Mouse (Mus musculus) cerebellum, postnatal 10 days (tissue): Measurements from ENCODE around the gene Elk3.

Experiments used
- DNase-seq, 2 experiments: peaks; one replicate each; pipeline ENCODE4 v3.0.0; 2021; ENCODE audit warnings: mixed read lengths in 2 of 2

Gene Elk3

DNA sequence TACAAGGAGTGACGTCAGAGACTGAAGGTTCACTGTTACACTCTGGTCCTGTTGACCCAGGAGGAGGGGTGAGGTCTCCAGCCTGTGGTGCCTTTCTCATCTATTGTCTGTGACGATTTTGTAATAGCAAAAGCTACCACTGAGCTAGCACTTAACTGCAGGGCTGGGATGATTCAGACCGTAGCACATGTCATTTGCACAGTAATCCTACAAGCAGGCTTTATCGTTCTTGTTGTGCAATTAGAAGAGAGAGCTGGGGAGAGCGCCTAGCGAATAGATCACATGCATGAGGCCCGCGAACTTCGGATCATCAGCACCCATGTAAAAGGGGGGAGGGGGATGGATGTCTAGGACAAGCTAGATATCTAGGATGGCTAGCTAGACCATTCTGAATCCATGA, 45.1 kb downstream of the Elk3 start:
- no peak for DNase-seq

DNA sequence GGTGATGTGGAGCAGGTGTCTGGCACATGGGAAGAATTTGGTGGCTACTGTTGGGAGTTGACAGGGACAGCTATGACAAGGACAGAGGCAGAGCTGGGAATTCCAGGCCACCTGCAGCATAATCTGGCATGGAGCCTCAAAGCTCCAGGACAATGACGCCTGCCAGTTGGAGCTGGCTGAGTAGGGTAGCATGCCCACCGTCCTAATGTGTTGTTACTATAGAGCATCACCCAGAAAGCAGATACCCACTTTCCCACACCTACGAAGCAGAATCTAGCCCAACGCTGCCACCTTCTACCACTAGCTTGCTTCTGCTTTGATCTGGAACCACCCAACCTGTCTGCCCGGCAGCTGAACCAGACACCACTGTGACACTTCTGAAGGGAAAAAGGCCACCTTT, 46.9 kb downstream of the Elk3 start:
- DNase-seq = peak; percentile 61 to 70

DNA sequence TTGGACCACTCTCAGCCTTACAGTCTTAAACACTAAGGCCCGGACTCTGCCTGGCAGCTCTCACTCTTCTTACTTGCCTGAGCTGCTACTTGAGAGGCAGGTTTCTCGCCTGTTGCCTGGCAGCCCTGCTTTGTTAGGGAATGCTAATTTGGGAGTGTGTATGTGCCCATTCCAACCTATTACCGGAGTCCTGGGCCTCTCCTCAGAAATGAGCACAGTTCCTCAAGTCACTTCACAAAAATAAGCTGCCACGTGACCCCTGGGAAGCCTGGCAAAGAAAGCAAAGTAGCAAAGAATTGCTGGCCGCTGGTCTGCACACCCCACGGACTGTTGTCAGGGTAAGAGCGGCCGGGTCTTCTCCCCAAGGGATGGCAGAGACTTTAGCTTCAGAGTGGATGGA, 47.5 kb downstream of the Elk3 start:
- peak in 1 of 2 experiments; percentile 56 for DNase-seq

DNA sequence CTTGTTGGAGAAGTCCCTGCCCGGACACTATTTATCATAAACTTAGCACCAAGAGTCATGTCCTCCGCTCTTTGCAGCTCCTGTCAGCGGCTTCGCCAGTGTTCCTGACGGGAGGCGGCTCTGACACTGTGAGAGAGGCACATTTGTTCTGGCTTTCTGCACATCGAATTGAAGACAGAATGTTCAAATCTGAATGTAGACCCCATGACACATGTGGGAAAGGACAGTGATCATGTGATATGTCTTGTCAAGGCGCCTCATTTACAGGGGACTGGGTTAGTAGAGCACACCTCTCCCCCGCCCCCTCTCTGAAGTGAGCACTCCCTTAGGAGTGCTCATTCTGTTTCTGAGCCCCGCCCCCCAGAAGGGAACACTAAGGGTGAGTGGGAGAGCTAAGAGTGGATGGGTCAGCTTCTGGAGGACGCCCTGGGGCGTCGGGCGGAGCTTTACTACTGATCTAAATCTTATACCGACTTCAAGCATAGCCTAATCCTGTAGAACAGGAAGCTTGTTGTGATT, 48.9 kb downstream of the Elk3 start:
- DNase-seq = peak; percentile 58 to 61

DNA sequence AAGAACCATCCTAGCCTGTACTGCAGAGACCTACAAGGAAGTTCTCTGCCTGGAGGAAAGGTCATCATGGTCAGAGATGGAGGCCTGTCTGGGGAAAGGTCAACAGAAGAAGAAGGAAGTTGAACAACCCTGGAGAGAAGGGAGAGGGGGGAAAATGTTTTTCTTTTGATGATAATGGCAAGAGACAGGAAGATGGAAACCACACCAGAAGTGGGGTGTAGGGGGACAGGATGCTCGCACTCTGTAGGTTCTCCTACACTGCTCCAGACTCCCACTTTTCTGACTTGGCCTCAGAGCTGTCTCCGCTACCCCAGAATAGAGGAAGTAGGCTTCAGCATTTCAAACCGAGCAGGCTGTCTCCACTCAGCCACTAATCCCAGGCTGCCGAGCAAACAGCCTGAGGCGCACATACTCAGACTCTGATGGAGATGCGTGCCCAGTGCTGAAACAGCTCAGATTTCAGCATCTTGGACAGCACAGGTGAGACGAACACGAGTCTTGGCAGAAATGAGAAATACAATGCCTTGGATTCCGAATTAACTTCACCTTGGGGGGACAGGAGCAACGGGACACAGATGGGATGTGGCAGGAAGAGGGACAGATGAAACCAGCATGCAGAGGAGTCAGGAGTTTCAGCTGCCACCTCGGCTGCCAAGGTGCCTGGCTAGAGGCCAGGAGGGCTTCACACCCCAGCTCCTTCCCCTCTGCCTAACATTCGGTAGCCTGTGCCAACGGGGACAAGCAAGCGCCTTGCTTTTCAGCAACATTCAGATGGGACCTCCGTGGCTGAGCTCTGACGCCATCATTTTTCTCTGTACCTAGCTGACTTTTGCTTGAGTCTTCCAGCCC, 49.6 kb downstream of the Elk3 start:
- peak; percentile 92 to 95 for DNase-seq

DNA sequence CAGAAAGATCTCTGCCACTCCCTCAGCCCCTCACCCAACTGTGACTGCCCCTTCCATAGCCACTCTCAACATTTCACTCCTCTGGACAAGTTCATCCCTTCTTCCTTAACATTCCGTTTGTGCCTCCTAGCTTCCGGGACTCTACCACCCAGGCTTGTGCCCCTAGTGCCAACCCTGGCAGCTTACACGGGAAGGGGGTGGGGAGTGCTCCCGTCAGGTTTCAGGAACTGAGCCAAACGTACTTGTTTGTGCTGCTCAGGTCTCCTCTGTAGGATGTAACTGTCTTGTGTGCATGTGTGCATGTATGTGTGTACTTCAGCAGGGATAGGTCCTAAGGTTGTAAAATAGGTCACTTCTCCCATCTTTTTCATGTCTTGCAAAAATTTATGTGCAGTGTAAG, 51.1 kb downstream of the Elk3 start:
- DNase-seq = peak; percentile 63 to 64

DNA sequence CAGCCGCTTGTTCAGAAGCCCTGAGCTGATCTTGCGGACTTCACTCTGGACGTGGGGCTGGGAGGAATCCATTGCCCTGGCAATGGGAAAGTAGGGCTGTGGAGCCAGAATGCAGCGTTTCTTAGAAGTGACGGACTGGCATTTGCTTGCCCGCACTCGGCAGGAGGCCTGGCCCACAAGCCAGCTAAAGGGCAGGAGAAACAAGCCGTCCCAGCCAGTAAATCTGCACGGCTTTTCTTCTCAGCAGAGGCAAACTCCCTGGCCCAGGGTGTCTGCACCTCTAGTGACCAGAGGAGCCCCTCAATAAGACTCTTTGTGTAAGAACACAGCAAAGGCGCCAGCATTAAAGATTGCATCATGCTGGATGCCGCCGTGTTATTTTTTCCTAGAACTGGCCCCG, 55.6 kb downstream of the Elk3 start:
- peak; percentile 92 to 96 for DNase-seq

DNA sequence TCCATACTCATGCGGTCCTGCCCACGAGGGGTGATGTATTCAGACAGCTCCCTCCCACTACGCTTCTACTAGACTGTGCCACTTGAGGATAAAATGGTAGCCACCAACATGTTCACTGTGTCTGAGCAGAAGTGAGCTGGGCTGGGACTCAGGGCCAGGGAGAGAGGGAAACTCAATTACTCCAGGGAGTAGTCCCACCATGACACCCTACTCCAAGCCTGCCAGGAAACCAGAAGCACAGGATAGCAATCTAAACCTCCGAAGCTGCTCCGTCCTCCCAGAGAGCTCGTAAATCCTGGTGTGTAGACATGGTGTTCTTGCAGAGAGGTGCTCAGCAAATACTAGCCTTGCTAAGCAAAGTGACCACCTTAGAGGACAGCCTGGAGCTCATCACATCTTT, 57.8 kb downstream of the Elk3 start:
- DNase-seq = no peak

DNA sequence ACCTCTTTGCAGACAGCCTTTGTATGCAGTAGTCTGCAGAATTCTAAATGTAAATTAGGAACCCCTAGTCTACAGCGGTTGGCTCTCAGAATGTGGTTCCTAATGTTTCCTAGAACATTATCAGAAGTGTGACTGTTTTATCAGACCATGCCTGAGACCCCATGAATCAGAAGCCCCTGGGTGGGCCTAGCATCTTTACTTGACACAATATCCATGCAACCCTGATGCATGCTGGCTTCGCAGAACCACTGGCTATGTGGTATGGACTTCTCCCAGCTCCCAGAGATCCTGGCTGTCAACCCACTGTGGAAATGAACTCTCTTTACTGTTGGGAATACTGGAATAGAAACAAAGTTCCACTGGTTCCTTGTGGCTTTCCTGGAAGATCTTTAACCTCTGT, 58.3 kb downstream of the Elk3 start:
- no peak for DNase-seq

DNA sequence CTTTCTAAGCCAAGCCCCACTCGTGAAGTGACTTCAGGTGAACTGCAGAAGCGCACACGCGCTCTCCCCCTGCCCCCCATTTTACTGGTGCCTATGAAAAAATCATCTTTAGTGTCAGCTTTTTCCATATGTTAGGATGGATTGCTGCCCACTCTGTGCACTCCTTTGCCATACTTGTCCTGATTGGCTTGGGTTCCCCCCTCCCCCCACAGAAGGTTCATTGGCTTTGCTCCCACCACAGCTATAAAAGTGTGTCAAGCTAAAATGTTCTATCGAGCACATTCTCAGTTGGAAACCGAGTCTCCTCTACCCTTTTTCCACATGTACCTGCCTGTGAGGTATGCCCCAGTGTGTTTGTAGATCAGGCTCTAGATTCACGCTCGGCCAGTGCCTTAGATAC, 59.5 kb downstream of the Elk3 start:
- DNase-seq = peak; percentile 63 to 65

DNA sequence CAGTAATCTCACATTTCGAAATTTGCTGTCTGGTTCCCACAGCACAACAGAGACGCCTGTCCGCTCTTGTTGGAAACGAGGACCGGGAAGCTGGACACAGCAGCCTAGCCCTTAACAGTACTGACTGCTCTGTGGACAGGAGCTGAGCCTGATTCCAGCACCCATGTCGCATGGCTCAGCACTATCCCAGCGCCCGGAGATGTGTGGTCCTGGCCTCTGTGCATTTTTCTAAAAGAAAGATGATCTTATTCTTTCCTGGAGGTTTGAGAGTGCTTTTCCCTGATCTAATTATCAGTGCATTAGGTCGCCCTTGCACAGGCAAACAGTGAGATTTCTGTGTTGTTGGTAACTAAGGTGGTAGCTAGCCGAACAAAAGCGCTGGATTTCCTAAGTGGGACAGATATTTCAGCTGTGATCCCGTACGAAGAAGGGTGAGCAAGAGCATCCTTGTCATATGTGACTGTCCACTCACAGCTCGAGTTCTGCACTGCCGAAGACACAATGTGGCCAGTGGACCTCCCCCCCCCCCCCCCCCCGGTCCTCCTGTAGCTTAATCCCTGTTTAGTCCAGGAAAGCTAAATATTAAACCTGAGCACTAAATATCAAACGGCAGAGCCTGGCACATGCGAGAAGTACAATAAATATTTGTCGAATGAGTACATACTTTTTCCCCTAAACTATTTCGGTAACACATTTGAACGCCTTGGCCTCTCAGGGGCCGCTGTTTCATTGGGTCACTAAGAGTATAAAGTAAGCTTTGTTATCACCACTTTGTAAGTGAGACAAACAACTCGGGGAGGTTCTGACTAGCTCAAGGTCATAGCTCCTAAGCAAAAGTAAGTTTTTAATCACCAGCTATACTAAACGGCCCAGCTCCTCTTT, 60.3 kb downstream of the Elk3 start:
- no peak for DNase-seq

DNA sequence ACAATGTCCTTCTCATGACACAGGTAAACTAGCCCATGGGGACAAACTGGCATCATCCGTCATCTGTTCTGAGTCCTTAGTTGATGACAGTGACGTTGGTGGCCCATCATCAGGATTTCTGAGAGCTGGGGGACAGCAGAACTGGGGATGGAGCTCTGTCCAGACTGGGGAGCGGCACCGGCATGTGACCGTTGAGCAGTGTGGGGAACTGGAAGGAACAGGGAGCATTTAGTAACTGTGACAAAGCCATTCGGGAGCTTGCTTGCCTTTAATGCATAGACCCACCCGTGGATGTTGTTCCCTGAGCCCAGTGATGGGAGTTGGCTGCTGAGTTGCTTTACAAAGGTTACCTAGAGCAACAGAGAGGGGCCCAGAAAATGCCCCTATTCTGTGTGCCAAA, 61.0 kb downstream of the Elk3 start:
- DNase-seq = no peak

DNA sequence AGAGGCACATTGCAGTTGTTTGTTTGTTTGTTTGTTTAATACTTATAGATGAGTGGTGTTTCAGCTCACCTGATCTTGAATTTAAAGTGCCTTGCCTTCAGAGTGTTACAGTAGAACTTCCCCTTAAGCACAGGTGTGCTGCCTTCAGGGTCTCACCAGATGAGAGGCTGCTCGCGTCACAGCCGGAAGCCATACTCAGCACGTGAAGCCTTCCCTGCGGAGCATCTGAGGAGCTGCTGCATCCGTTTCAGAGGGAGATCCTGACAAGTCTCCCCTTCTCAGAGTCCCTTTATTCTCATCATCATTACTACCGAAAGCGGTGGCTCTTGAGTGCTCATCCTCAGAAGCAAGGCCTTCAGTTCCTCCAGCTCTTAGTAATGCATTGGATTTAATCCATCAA, 62.5 kb downstream of the Elk3 start:
- DNase-seq = no peak

DNA sequence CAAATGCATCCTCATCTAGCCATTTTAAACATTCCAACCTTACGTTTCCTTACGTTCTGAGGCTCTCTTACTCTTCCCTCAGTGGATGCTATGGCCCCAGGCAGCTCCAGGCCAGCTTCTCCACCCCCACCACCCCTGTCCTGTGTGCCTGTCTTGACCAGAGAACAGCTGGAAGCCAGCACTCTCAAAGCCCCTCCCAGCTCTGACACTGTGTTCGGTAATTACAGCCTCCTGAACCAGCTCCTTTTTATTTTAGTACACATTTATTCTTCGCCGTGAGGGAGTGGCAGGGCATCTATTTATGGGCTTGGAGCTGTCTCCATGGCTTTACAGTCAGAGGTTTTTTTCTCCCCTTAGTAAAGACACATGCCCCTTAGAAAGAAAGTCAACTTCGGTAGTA, 63.0 kb downstream of the Elk3 start:
- DNase-seq = no peak

DNA sequence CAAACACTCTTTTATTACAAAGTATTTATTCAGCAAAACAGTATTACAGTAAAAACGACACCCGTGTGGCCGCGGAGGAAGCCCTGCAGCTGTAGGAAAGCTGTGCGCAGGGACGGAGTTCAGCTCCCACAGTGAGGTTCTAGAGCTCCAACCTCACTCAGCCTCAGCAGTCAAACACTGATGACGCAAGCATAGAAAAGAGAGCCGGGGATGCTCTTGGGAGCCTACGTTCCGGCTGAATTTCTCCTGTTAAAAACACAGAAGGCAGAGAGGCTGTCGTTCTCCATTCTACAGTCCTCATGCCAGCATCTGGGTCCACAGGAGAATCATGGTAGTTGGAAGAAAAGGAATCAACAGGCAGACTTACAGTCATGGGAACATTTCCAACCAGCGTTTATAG, 63.5 kb downstream of the Elk3 start:
- DNase-seq = no peak

DNA sequence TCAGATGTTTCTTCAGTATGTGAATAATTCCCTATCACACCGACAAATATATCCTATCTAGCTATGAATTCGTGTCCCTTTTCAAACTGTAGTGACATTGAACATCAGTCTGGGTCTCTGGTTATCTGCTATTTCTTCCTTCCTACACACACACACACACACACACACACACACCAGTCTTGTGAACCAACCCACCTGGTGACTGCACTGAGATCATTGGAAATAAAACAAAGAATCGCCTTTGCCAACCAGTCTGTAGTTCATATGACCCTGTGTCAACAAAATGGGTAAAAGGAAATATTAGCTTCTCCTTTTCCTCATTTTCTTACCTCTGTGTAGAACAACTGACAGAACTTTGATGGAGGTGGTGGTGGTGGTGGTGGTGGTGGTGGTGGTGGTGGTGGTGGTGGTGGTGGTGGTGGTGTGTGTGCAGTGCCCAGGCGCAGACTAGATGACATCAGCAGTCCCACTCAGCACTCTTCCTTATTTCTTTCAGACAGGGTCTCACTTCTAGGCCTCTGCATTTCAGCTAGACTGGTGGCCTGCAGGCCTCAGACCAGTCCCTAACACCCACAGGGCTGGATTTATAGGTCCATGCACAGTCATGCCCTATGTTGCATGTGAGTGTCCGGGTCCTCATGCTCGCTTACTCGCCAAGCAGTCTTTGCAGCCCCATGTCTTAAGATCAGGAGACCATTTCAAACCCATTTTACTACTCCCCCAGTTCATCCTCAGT, 64.6 kb downstream of the Elk3 start:
- no peak for DNase-seq

DNA sequence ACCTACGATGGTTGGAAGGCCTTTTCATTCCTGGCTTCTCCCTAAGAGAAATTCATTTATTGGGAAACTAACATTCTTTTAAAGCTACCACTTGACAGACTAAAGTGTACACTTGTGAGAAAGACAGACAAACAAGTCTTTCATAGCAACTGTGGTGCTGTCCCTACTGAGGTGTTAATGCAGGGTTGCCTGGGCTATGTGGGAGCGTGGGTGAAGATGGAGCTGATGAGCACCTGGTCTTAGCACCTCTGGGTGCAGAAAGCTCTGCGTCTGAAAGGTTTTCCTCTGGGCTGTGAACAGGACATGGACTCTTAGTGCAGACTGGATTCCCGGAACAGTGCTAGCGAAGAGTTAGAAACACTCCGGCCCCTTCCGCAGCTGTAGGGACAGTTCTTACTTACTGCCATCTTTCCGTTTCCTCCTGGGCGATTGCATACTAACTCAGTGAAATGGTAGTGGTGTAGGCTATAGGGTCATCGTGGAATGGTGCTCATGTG, 66.7 kb downstream of the Elk3 start:
- no peak for DNase-seq

DNA sequence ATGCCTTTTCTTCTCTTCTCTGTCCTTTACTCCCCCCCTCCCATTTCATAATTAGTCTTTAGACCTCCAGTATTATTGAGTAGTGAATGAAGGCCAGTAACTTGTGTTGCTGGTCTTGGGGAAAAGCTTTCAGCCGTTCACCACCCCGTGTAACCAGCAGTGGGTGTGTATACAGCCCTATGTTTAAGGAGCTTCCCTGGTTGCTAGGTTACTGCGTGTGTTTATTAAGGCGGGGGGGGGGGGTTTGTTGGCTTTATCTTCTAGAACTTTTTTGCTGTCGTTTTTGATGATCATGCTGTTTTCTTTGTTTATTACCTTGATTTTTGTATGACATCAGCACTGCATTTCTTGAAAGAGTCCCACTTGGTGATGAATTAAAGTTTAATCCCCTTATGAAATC, 68.1 kb downstream of the Elk3 start:
- DNase-seq = no peak

DNA sequence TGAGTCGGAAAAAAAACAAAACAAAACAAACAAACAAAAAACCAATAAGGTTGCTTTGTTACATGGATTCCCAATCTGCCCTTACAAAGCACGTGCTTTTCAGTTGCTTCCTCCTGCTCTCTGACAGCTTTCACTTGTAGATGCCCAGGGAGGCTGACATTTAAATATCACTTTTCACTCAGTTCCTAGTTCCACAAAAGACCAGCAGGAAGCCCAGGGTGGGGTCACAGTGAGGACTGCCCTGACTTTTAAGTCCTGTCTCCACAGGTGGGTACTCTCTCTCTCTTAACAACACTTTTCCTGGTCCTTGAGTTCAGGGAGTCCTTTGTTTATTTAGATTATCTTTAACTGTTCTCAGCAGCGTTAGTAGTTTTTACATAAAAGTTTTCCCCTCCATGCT, 68.7 kb downstream of the Elk3 start:
- no peak for DNase-seq

DNA sequence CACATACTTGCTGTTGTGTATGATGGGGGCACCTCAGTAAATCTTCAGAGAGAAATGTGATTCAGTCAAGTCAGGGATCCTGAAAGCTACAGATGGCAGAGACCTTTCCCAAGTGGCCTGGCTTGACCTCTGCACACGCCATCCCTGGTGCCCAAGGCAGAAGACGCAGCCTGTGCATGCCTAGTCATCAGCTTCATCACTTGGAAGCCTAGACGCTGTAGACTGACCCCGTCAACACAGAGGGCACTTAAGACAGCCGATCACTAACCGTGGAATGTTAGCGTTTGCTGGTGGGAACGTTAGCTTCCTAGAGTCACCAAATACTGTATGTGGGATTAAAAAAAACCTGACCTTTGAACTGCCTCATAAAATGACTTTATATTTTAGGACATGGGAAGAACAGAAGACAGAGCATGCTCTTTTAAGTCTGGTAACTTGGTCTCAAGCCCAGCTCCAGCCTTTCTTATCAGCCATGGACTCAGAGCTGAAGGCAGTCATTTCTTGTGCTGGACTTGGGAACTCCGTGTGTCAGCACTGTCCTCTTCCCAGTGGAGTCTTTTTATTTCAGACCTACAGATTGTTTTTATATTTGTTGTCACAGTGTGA, 71.6 kb downstream of the Elk3 start:
- DNase-seq = no peak

DNA sequence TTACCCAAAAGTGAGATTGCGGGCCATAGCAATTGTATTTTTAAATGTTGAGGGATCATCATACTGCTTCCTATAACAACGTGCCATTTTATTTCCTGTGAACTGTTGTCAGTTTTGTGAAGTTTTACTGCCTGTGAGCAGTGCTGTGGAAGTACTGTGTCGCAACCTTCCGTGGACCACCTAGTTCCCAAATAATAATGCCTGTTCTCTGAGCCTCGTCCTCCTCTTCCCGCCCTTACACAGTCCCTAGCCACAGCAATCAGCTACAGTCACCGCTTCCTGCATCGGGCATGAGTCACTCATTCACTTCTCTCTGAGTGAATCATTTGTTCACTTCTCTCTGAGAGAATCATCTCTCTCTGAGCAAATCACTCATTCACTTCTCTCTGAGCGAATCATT, 76.2 kb downstream of the Elk3 start:
- no peak for DNase-seq

DNA sequence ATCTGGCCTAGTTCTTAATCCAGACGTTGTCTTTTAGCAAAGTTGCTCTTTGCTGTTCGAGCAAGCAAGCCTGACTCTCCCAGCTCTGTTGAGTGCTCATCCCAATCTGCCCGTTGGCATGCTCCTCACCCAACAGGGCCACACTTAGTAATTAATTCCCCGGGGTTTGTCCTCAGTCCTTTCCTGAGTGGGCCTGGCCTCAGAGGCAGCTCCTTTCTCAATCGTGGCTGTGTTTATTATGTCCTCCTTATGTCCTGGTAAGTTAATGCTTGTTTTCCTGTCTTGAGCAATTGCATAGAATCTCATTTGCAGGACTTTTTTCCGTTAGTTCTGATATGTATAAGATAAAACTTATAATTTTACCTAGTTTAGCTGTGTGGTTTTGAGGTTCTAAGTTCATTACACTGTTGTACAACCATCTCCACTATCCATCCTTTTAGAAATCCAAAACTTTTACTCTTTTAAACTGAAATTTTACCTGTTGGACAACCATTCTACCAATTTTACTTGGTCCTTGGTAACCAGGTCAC, 77.2 kb downstream of the Elk3 start:
- no peak for DNase-seq
